Mouse (Mus musculus) midbrain, postnatal 0 days (tissue): ENCODE measurements around the gene Tmem86b. TPM values are rescaled to one million over a fixed set of nuclear protein-coding genes. Genes with fewer than 3 reads are reported as not detected.

Source experiments
- ATAC-seq: fragments of 200-750 bp; cut with Nextera tagmentation; 2 replicates; pipeline ENCODE4 v1.8.0; 2017; ENCODE audit warnings: moderate number of reproducible peaks, mild to moderate bottlenecking, moderate TSS enrichment, moderate library complexity; ENCODE audit not compliant: low FRiP score
- DNase-seq: peaks from one replicate; pipeline ENCODE4 v3.0.0-alpha.2; 2015; ENCODE audit warnings: low spot score
- H3K27ac ChIP-seq: fragments of 300-500 bp; sonication (generic); 2 replicates; pipeline ENCODE4 v1.5.1; 2014; ENCODE audit warnings: low read depth, mild to moderate bottlenecking, low read length, mixed read lengths
- H3K27me3 ChIP-seq: fragments of 300-500 bp; sonication (generic); 2 replicates; pipeline ENCODE4 v1.6.1; 2014; ENCODE audit warnings: low read length, control low read depth, mixed read lengths; ENCODE audit not compliant: insufficient read depth
- H3K36me3 ChIP-seq: fragments of 300-500 bp; sonication (generic); 2 replicates; pipeline ENCODE4 v1.6.1; 2014; ENCODE audit warnings: low read length, control low read depth, mixed read lengths; ENCODE audit not compliant: insufficient read depth
- H3K4me1 ChIP-seq: fragments of 300-500 bp; sonication (generic); 2 replicates; pipeline ENCODE4 v1.6.1; 2014; ENCODE audit warnings: mild to moderate bottlenecking, control low read depth, antibody characterized with exemption, low read length, mixed read lengths; ENCODE audit not compliant: insufficient read depth
- H3K4me2 ChIP-seq: fragments of 300-500 bp; sonication (generic); 2 replicates; pipeline ENCODE4 v1.6.1; 2014; ENCODE audit warnings: low read depth, mild to moderate bottlenecking, low read length, mixed read lengths; ENCODE audit not compliant: poor library complexity, severe bottlenecking
- H3K4me3 ChIP-seq: fragments of 300-500 bp; sonication (generic); 2 replicates; pipeline ENCODE4 v1.5.1; 2014; ENCODE audit warnings: low read depth, mild to moderate bottlenecking, low read length, moderate library complexity
- H3K9ac ChIP-seq: fragments of 300-500 bp; sonication (generic); replicated peaks from 2 replicates; pipeline ENCODE4 v1.6.1; 2014; ENCODE audit warnings: mild to moderate bottlenecking, low read length, moderate library complexity, mixed read lengths; ENCODE audit not compliant: poor library complexity, severe bottlenecking
- H3K9me3 ChIP-seq: fragments of 300-500 bp; sonication (generic); 2 replicates; pipeline ENCODE4 v1.6.1; 2016; ENCODE audit warnings: low read length, control low read depth
- CTCF ChIP-seq: IDR thresholded peaks from 2 replicates; pipeline ENCODE4 v1.5.1; 2016; ENCODE audit warnings: antibody characterized with exemption, mild to moderate bottlenecking
- WGBS: fragments of 180-500 bp; shearing (Covaris S2); extraction: QIAGEN DNeasy Blood & Tissue Kit; methylation state at CpG from one replicate; pipeline ENCODE4 v1.1.7; 2014; 5-methylcytosine and 5-hydroxymethylcytosine counted together
- polyA plus RNA-seq: library from polyadenylated mRNA; unstranded; fragments of >200 nt; fragmentation: Nextera tagmentation; extraction: Ambion mirVana; gene quantifications from 2 replicates; pipeline ENCODE4 v1.2.1, GENCODE M21; 2015
- total RNA-seq: library from RNA; depleted of rRNA; stranded (reverse); fragments of >200 nt; gene quantifications from 2 replicates; pipeline ENCODE4 v1.2.3, GENCODE M21; 2014

Gene Tmem86b
- total and polyA plus RNA-seq, 2 experiments from 2014 or later, result 1.00 to 17.4 TPM

GRCm38 (mm10) chr7:4646806-4647205 lies 15.6 kb upstream of the Tmem86b start:
- H3K27ac ChIP-seq, result no peak overlapping the region
- 89% methylated on average over 3 of the region's 3 CpGs for WGBS
- no peak for TF ChIP-seq CTCF
- H3K36me3 ChIP-seq, result peaks cover 36% of the 10 kb centered on the region
- H3K9ac ChIP-seq, result no peak overlapping the region
- DNase-seq (no peak), ATAC-seq (no peak)
- no peak overlapping the region for H3K4me3 ChIP-seq
- H3K4me1 ChIP-seq, result no peaks in the 10 kb centered on the region
- no peaks in the 10 kb centered on the region for H3K9me3 ChIP-seq
- no peak overlapping the region for H3K4me2 ChIP-seq
- no peaks in the 10 kb centered on the region for H3K27me3 ChIP-seq

GRCm38 (mm10) chr7:4643225-4643624 lies 12.0 kb upstream of the Tmem86b start:
- no peak overlapping the region for H3K9ac ChIP-seq
- DNase-seq (no peak), ATAC-seq (no peak)
- peaks cover 57% of the 10 kb centered on the region for H3K36me3 ChIP-seq
- H3K9me3 ChIP-seq, result no peaks in the 10 kb centered on the region
- no peaks in the 10 kb centered on the region for H3K4me1 ChIP-seq
- no peak overlapping the region for H3K27ac ChIP-seq
- H3K4me3 ChIP-seq, result no peak overlapping the region
- TF ChIP-seq CTCF, result no peak
- H3K4me2 ChIP-seq, result no peak overlapping the region
- no peaks in the 10 kb centered on the region for H3K27me3 ChIP-seq
- 94% methylated on average over 6 of the region's 6 CpGs for WGBS

- no peak overlapping the region for H3K4me2 ChIP-seq
- H3K36me3 ChIP-seq, result peaks cover 61% of the 10 kb centered on the region
- no peak for TF ChIP-seq CTCF
- H3K27me3 ChIP-seq, result no peaks in the 10 kb centered on the region
- no peaks in the 10 kb centered on the region for H3K4me1 ChIP-seq
- H3K9me3 ChIP-seq, result no peaks in the 10 kb centered on the region
- H3K4me3 ChIP-seq, result no peak overlapping the region
- H3K27ac ChIP-seq, result no peak overlapping the region
- ATAC-seq (no peak), DNase-seq (no peak)
- no peak overlapping the region for H3K9ac ChIP-seq
- WGBS, result 89% methylated on average over 7 of the region's 7 CpGs
These were observed 10.7 kb upstream of the Tmem86b start for GRCm38 (mm10) chr7:4641956-4642355.

DNA sequence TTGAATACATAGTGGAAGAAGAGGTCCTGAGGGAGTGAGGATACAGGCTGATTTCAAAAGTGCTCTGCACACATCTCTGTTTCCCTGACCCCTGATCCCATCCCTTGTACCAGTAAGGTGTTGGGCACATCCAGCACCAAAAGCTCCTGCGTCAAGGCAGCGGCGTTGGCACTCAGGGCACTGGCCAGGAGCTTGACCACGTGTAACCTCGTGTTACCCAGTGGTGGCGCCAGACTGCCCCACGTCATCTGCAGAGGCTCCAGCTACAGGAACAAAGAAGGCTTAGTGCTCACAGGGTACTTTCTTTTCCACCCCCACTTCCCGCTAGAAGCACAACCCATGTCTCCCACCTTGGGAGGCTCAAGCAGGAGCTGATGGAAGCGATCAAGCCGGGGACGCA lies 9.9 kb upstream of the Tmem86b start:
- H3K9me3 ChIP-seq, result no peaks in the 10 kb centered on the region
- H3K36me3 ChIP-seq, result peaks cover 61% of the 10 kb centered on the region
- no peaks in the 10 kb centered on the region for H3K4me1 ChIP-seq
- TF ChIP-seq CTCF, result no peak; the same call in 1 of the 2 replicates
- H3K4me2 ChIP-seq, result no peak overlapping the region
- no peak overlapping the region for H3K9ac ChIP-seq
- H3K4me3 ChIP-seq, result no peak overlapping the region
- no peak for ATAC-seq
- H3K27ac ChIP-seq, result no peak overlapping the region
- WGBS, result 82% methylated on average over 11 of the region's 11 CpGs
- DNase-seq, result no peak
- H3K27me3 ChIP-seq, result no peaks in the 10 kb centered on the region

DNA sequence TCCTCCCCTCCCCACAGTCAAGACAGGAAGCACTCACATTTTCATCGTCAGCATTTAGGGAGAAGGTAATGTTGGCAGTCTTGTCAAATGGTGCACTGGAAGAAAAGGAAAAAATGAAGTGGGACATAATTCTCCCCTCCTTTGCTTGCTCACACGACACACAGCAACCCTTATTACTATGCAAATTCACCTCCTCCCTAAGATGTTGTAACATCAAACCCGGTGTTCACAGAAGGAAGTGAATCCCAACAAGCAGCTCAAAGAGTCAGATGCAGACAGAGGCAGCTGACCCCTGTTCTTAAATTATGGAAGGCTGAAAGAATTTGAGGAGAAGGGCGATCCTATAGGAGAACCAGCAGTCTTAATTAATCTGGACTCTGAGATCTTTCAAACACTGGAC lies 5.0 kb upstream of the Tmem86b start:
- no peaks in the 10 kb centered on the region for H3K9me3 ChIP-seq
- TF ChIP-seq CTCF, result no peak
- DNase-seq, result no peak
- H3K4me2 ChIP-seq, result no peak overlapping the region
- no peaks in the 10 kb centered on the region for H3K27me3 ChIP-seq
- H3K4me1 ChIP-seq, result no peaks in the 10 kb centered on the region
- H3K36me3 ChIP-seq, result peaks cover 53% of the 10 kb centered on the region
- 93% methylated on average over 4 of the region's 4 CpGs for WGBS
- ATAC-seq, result no peak
- no peak overlapping the region for H3K9ac ChIP-seq
- H3K27ac ChIP-seq, result no peak overlapping the region
- no peak overlapping the region for H3K4me3 ChIP-seq

DNA sequence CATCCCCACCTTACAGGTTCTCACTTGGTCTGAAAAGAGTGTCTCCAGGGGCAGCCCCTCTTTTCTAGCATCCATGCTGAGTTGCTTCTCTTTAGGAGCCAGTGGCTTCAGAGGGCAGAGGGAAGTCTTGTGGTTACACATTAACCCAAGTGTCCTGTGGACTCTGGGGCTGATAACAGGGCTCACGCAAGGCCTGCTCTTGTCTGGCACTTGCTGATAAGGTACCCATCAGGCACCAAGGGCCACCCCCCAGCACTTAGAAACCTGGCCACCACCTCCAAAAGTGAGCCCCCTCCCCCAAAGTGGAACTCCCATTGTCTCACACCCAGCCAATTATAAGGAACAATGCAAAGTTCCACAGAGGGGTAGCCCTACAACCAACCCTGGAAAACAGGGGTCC lies 1.0 kb downstream of the Tmem86b start:
- Histone ChIP-seq H3K4me2 (no peak overlapping the region), H3K36me3 (peaks cover 40% of the 10 kb centered on the region), H3K9ac (no peak overlapping the region), H3K4me1 (no peaks in the 10 kb centered on the region), H3K27me3 (no peaks in the 10 kb centered on the region), H3K27ac (no peak overlapping the region), H3K4me3 (no peak overlapping the region), H3K9me3 (no peaks in the 10 kb centered on the region)
- ATAC-seq (no peak), DNase-seq (no peak)
- 100% methylated on average over 1 of the region's 1 CpGs for WGBS
- TF ChIP-seq CTCF, result no peak
